In the genomic region with DNA sequence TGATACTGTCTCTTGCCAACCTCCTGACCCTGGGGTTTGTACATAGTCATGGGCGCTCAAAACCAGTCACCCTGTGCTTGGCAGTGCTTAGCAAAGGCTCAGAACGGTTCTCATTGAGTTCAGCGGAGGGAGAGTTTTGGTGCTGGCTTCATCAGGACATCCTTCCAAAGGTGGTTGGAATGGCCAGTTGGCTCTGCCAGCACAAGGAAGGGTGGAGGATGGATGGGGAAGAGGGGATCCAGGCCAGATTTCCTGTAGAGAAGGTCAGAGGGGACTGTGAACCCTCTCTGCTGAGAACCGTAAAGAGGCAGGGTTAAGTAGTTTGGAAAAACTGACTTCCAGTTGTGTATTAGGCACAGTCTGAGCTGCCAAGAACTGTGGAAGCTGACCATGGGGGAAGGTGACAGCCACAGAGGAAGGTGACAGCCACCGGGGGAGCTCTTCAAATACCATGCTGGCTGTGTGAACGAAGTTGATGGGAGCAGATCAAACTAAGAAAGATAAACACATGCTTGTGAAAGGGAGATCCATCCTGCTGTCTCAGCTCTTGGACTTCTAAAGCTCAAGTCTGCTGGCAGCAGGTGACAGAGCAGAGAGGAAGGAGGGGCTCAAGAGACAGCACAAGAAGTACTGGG, we compare ENCODE assay signal across 20 mouse cellular contexts.
DNase-seq lines count a peak whose midpoint lies in the region; ATAC-seq and TF ChIP-seq lines count a peak whose summit lies in the region.
"Had no signal": no experiment of that assay in that cellular context is flagged by ENCODE, and none has a peak within 500 bp of the region (broad histone marks: within the 10 kb centered on the region; RNA-seq: fewer than 3 reads in every experiment).

No protein-coding gene starts in this region.

- peak; percentile 35 for DNase-seq in cerebellum, adult 11 months
- DNase-seq in heart, adult 11 months = peak; percentile 92
- DNase-seq in heart, postnatal 36 days = no peak
- DNase-seq in thymus, postnatal 4 days = peak; percentile 28
- no peak for DNase-seq in thymus, postnatal 0 days (ENCODE audit: low spot score)
- DNase-seq in hindbrain, postnatal 0 days (ENCODE audit: low spot score) = no peak
- DNase-seq in ovary, postnatal 10 days (ENCODE audit: low spot score) = no peak
- DNase-seq: forebrain, postnatal 0 days; heart, postnatal 14 days; kidney, postnatal 4 days had no signal

- H3K4me3 ChIP-seq in hindbrain, postnatal 0 days (ENCODE audit: low read length) = no peak overlapping the region
- H3K4me3 ChIP-seq: intestine, embryonic 15.5 days; kidney, embryonic 15.5 days; limb, embryonic 15.5 days; liver, embryonic 15.5 days; midbrain, embryonic 13.5 days; neural tube, embryonic 13.5 days had no signal

- H3K27ac ChIP-seq in hindbrain, postnatal 0 days = no peak overlapping the region
- H3K27ac ChIP-seq: hindbrain, embryonic 14.5 days; intestine, embryonic 15.5 days; kidney, embryonic 15.5 days; limb, embryonic 15.5 days; liver, embryonic 15.5 days; midbrain, embryonic 13.5 days; neural tube, embryonic 13.5 days had no signal

- intact Hi-C loops in heart, postnatal 36 days (cut with DNase I) = no loop called here

- H3K4me1 ChIP-seq in hindbrain, postnatal 0 days (ENCODE audit: insufficient read depth, low read length) = peaks cover 15% of the 10 kb centered on the region
- H3K4me1 ChIP-seq: liver, embryonic 15.5 days had no signal

- no peak overlapping the region for H3K9ac ChIP-seq in hindbrain, postnatal 0 days (replicated peaks; ENCODE audit: low read length)
- H3K9ac ChIP-seq: forebrain, postnatal 0 days; hindbrain, embryonic 14.5 days; intestine, embryonic 15.5 days; kidney, embryonic 15.5 days; limb, embryonic 15.5 days; liver, embryonic 15.5 days; midbrain, embryonic 13.5 days; neural tube, embryonic 13.5 days had no signal

- no peak for TF ChIP-seq CTCF in hindbrain, postnatal 0 days (IDR thresholded peaks at IDR 0.05; ENCODE audit: low read depth)

- no peaks in the 10 kb centered on the region for H3K9me3 ChIP-seq in hindbrain, postnatal 0 days (ENCODE audit: low read length)
- H3K9me3 ChIP-seq: intestine, embryonic 15.5 days; kidney, embryonic 15.5 days; limb, embryonic 15.5 days; liver, embryonic 15.5 days; midbrain, embryonic 13.5 days; neural tube, embryonic 13.5 days had no signal

- no peaks in the 10 kb centered on the region for H3K36me3 ChIP-seq in hindbrain, postnatal 0 days (ENCODE audit: insufficient read depth, low read length)
- H3K36me3 ChIP-seq: intestine, embryonic 15.5 days; kidney, embryonic 15.5 days; limb, embryonic 15.5 days; liver, embryonic 15.5 days; midbrain, embryonic 13.5 days; neural tube, embryonic 13.5 days had no signal

- no peaks in the 10 kb centered on the region for H3K27me3 ChIP-seq in hindbrain, postnatal 0 days (ENCODE audit: insufficient read depth, low read length)
- H3K27me3 ChIP-seq: intestine, embryonic 15.5 days; kidney, embryonic 15.5 days; limb, embryonic 15.5 days; liver, embryonic 15.5 days; midbrain, embryonic 13.5 days; neural tube, embryonic 13.5 days had no signal

- no peak for ATAC-seq in cerebellum, adult (ENCODE audit: insufficient number of reproducible peaks, low FRiP score, low TSS enrichment)
- no peak for ATAC-seq in hindbrain, postnatal 0 days
- ATAC-seq: intestine, embryonic 15.5 days; lung, postnatal 0 days; midbrain, embryonic 13.5 days had no signal

- no peak overlapping the region for H3K4me2 ChIP-seq in hindbrain, postnatal 0 days (ENCODE audit: low read depth, low read length)
- H3K4me2 ChIP-seq: heart, embryonic 11.5 days; hindbrain, embryonic 14.5 days; intestine, embryonic 15.5 days; kidney, embryonic 15.5 days; limb, embryonic 15.5 days; liver, embryonic 15.5 days; midbrain, embryonic 13.5 days; neural tube, embryonic 13.5 days had no signal

- WGBS in hindbrain, postnatal 0 days = 47% methylated on average over 6 of the region's 6 CpGs

Comparison
In these comparisons a context has a peak if more than half of its experiments do, and no peak if none do; other contexts are left out.
1. DNase-seq: peak in cerebellum, adult 11 months (single experiment), heart, adult 11 months (single experiment) and thymus, postnatal 4 days (single experiment); none in heart, postnatal 36 days (0 of 2), thymus, postnatal 0 days (single experiment), hindbrain, postnatal 0 days (single experiment) and ovary, postnatal 10 days (single experiment).